Mouse (Mus musculus): ENCODE data around the gene Kalrn.

- TF ChIP-seq CTCF (conservative IDR thresholded peaks at IDR 0.05; ENCODE audit: low read length) (no peak), POU5F1 (IDR thresholded peaks at IDR 0.05; ENCODE audit: borderline replicate concordance, low read length) (no peak)
These were observed 31.0 kb downstream of the Kalrn start for GRCm38 (mm10) chr16:34542341-34542740.

All from E14TG2a.4 (cell line).